Mouse (Mus musculus): ENCODE measurements around the gene Thrap3. TPM values are rescaled to one million over a fixed set of nuclear protein-coding genes. Genes with fewer than 3 reads are reported as not detected.
A peak's percentile ranks its signal among the peaks of the same experiment; 100 is the strongest.

Gene Thrap3
- total and polyA plus RNA-seq, 2 experiments from 2014 or later: 108 to 128 TPM

DNA sequence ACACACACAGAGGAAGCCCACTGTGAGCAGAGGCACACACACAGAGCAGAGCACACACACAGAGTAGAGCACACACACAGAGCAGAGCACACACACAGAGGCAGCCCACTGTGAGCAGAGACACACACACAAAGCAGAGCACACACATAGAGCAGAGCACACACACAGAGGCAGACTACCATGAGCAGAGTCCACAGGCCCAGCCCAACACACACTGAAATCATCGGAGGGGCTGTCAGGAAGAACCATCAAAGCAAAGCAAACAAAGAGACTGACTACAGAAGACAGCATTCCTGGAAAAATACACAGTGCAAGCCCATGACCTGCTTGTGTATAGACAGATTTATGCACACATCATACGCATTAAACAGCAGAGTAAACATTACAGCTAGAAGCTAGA is 46.7 kb downstream of the Thrap3 start:
- H3K4me3 ChIP-seq (ENCODE audit: low read length): no peak overlapping the region
- no peak for ATAC-seq
- H3K27ac ChIP-seq: peak overlapping the region; percentile 46; the same call in 1 of the 2 replicates
- H3K4me2 ChIP-seq (ENCODE audit: low read depth, low read length): no peak overlapping the region
- WGBS: 74% methylated on average over 2 of the region's 2 CpGs
- DNase-seq (ENCODE audit: low spot score): no peak
- no peak overlapping the region for H3K9ac ChIP-seq (replicated peaks; ENCODE audit: low read length)
- H3K4me1 ChIP-seq (ENCODE audit: insufficient read depth, low read length): no peaks in the 10 kb centered on the region
- H3K27me3 ChIP-seq (ENCODE audit: insufficient read depth, low read length): no peaks in the 10 kb centered on the region
- H3K36me3 ChIP-seq (ENCODE audit: insufficient read depth, low read length): no peaks in the 10 kb centered on the region
- no peaks in the 10 kb centered on the region for H3K9me3 ChIP-seq (ENCODE audit: low read length)
- TF ChIP-seq CTCF (IDR thresholded peaks at IDR 0.05; ENCODE audit: low read depth): no peak

DNA sequence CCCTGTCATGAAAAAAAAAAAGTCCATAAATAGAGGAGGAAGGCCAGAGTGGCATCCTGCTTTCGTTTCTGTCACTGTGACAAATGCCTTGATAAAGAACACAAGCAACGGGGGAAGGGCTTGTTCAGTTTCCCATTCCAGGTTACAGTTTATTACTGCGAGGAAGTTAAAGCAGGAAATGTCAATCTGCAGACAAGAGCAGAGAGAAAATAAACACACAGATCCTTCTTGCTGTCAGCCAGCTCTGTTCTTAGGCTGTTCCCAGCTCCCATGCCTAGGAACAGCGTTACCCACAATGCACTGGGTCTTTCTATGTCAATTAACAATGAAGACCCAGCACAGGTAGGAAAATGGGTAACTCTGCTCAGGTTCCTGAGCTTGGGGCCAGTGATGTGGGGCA is 47.4 kb downstream of the Thrap3 start:
- H3K4me1 ChIP-seq (ENCODE audit: insufficient read depth, low read length): no peaks in the 10 kb centered on the region
- no peak overlapping the region for H3K4me2 ChIP-seq (ENCODE audit: low read depth, low read length)
- H3K36me3 ChIP-seq (ENCODE audit: insufficient read depth, low read length): no peaks in the 10 kb centered on the region
- DNase-seq (ENCODE audit: low spot score): no peak
- no peak for ATAC-seq
- no peaks in the 10 kb centered on the region for H3K9me3 ChIP-seq (ENCODE audit: low read length)
- H3K9ac ChIP-seq (replicated peaks; ENCODE audit: low read length): no peak overlapping the region
- no peak overlapping the region for H3K4me3 ChIP-seq (ENCODE audit: low read length)
- 68% methylated on average over 4 of the region's 4 CpGs for WGBS
- no peak for TF ChIP-seq CTCF (IDR thresholded peaks at IDR 0.05; ENCODE audit: low read depth)
- H3K27ac ChIP-seq: peak overlapping the region; percentile 46; the same call in 1 of the 2 replicates
- H3K27me3 ChIP-seq (ENCODE audit: insufficient read depth, low read length): no peaks in the 10 kb centered on the region

DNA sequence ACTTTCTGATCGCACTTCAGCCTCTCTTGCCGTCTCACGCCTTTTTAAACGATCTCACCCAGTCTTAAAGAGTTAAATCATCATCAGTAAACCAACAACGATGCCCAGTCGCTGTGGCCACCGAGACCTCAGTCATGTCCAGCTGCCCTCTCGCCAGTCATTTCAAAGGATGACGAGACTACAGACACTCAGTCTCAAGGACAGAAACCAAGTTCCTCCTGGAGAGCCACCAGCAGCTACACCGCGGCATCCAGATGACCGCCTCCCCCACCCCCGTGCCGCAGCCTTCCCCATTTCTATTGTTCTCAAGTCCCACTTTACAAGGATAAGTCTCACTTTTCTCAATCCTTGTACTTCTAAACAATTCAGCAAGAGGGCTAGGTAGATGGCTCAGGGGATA is 49.7 kb downstream of the Thrap3 start:
- Histone ChIP-seq H3K4me3 (ENCODE audit: low read length) (no peak overlapping the region), H3K27ac (no peak overlapping the region), H3K4me2 (ENCODE audit: low read depth, low read length) (no peak overlapping the region), H3K36me3 (ENCODE audit: insufficient read depth, low read length) (no peaks in the 10 kb centered on the region), H3K9ac (replicated peaks; ENCODE audit: low read length) (no peak overlapping the region), H3K4me1 (ENCODE audit: insufficient read depth, low read length) (peaks cover 3% of the 10 kb centered on the region; the same call in 1 of the 2 replicates), H3K9me3 (ENCODE audit: low read length) (no peaks in the 10 kb centered on the region), H3K27me3 (ENCODE audit: insufficient read depth, low read length) (no peaks in the 10 kb centered on the region)
- ATAC-seq (no peak), DNase-seq (ENCODE audit: low spot score) (no peak)
- no peak for TF ChIP-seq CTCF (IDR thresholded peaks at IDR 0.05; ENCODE audit: low read depth)
- WGBS: 60% methylated on average over 14 of the region's 14 CpGs

DNA sequence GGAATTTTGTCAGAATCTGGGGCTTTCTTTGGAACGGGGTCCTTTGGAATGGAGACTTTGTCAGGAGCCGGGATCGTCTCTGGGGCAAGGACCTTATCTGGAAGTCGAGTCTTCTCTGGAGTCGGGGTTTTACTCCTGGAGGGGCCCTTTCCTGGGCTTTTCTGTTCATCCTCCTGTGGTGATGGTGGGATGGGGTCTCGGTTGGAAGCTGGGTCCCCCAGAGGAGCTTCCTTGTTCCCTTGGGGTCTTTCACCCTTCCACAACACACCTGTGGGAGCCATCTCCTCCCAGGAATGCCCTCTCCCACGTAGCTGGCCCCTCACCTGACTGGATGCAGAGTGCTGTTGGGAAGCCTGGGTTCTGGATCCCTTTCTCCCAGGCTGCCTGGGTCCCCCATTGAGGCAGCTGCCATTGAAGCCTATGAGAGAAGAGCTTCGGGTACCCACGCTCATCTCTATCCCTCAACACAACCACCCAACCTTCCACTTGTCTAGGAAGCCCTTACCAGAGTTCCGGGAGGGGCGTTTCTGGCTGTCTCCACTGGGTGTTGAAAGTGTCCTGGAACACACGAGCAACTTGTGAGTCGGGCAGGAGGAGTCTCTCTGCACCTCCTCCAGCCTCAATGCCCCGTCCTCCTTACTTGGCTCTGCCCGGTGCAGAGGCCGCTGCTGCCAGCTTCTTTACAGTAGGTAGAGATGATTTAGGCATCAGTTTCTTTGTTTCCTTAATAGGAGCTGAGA is 50.7 kb downstream of the Thrap3 start:
- no peak overlapping the region for H3K27ac ChIP-seq
- no peak overlapping the region for H3K4me3 ChIP-seq (ENCODE audit: low read length)
- H3K9me3 ChIP-seq (ENCODE audit: low read length): no peaks in the 10 kb centered on the region
- H3K4me2 ChIP-seq (ENCODE audit: low read depth, low read length): no peak overlapping the region
- DNase-seq (ENCODE audit: low spot score): no peak
- no peak for ATAC-seq
- H3K9ac ChIP-seq (replicated peaks; ENCODE audit: low read length): no peak overlapping the region
- no peak for TF ChIP-seq CTCF (IDR thresholded peaks at IDR 0.05; ENCODE audit: low read depth)
- peaks cover 3% of the 10 kb centered on the region; the same call in 1 of the 2 replicates for H3K4me1 ChIP-seq (ENCODE audit: insufficient read depth, low read length)
- H3K27me3 ChIP-seq (ENCODE audit: insufficient read depth, low read length): no peaks in the 10 kb centered on the region
- H3K36me3 ChIP-seq (ENCODE audit: insufficient read depth, low read length): no peaks in the 10 kb centered on the region
- 85% methylated on average over 16 of the region's 16 CpGs for WGBS

DNA sequence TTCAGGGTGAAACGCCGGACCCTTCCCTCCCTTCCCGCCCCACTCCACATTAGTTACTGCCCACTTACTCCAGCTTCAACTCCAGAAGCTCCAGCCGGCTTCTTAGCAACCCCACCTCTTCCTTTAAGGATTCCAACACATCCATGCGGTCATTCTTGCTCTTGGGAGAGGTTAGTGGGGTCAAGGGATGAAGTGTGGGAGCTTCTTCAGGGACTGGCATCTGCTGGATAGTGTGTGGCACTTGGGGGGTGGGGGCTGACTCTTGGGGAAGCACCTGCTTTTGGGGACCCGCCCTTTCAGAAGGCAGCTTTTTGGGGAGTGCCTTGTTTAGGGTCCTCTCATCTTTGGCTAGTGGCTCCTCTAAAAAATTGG is 51.6 kb downstream of the Thrap3 start:
- no peak for TF ChIP-seq CTCF (IDR thresholded peaks at IDR 0.05; ENCODE audit: low read depth)
- no peak for ATAC-seq
- H3K27ac ChIP-seq: no peak overlapping the region
- 76% methylated on average over 6 of the region's 6 CpGs for WGBS
- no peak overlapping the region for H3K9ac ChIP-seq (replicated peaks; ENCODE audit: low read length)
- no peak overlapping the region for H3K4me2 ChIP-seq (ENCODE audit: low read depth, low read length)
- peaks cover 3% of the 10 kb centered on the region; the same call in 1 of the 2 replicates for H3K4me1 ChIP-seq (ENCODE audit: insufficient read depth, low read length)
- H3K4me3 ChIP-seq (ENCODE audit: low read length): no peak overlapping the region
- no peaks in the 10 kb centered on the region for H3K36me3 ChIP-seq (ENCODE audit: insufficient read depth, low read length)
- no peak for DNase-seq (ENCODE audit: low spot score)
- H3K9me3 ChIP-seq (ENCODE audit: low read length): no peaks in the 10 kb centered on the region
- H3K27me3 ChIP-seq (ENCODE audit: insufficient read depth, low read length): no peaks in the 10 kb centered on the region

DNA sequence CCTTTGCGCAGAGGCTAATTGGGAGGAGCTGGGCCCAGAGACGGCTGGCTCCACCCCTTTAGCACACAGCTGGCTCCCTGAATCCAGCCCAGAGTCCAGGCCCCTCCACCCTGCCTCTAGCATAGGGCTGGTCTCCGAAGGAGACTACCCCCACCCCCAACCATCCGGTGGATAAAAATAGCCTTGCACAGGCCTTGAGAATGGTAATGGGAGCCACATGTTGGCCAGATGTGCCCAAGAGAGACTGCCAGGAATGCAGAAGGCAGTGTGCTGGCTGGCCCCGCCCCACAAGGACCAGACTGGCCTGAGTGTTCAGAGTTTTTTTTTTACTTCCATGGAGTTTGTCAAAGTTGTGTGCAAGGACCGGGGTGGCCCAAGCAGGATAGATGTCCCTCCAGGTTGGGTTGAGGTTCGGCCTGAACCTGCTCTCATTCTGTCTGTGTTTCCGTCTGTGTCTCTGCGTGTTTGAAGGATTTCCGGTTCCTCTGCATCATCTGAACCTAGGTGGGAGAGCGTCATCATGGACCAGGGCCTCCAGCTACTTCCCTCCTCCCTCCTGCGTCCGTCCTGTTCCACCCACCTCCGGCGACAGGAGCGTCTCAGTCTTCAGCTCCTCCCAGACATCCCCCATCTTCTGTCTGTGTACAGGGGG is 52.1 kb downstream of the Thrap3 start:
- Histone ChIP-seq H3K36me3 (ENCODE audit: insufficient read depth, low read length) (no peaks in the 10 kb centered on the region), H3K4me3 (ENCODE audit: low read length) (no peak overlapping the region), H3K9me3 (ENCODE audit: low read length) (no peaks in the 10 kb centered on the region), H3K9ac (replicated peaks; ENCODE audit: low read length) (no peak overlapping the region), H3K4me2 (ENCODE audit: low read depth, low read length) (no peak overlapping the region), H3K27me3 (ENCODE audit: insufficient read depth, low read length) (no peaks in the 10 kb centered on the region), H3K4me1 (ENCODE audit: insufficient read depth, low read length) (peaks cover 3% of the 10 kb centered on the region; the same call in 1 of the 2 replicates), H3K27ac (no peak overlapping the region)
- 70% methylated on average over 16 of the region's 16 CpGs for WGBS
- ATAC-seq (no peak), DNase-seq (ENCODE audit: low spot score) (no peak)
- TF ChIP-seq CTCF (IDR thresholded peaks at IDR 0.05; ENCODE audit: low read depth): no peak

DNA sequence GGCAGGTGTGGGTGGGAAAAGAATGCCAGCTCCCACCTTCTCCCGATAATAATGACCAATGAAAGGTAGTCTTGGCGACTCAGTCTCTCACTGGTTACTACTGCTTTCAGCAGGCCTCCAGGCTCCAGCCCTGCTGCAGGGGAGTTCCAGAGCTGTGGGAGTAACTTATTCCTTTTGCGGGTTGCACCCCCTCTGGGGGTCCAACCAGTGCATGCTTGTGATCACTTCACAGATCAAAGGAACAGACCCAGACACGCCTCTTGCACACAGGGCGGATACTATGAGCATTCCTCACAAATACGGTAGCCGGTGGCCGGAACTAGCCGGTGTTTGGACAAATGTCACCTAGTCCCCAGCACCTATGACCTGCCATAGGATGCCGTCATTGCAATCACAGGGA is 52.8 kb downstream of the Thrap3 start:
- DNase-seq (ENCODE audit: low spot score) (no peak), ATAC-seq (no peak)
- WGBS: 54% methylated on average over 10 of the region's 10 CpGs
- Histone ChIP-seq H3K4me3 (ENCODE audit: low read length) (no peak overlapping the region), H3K9me3 (ENCODE audit: low read length) (no peaks in the 10 kb centered on the region), H3K9ac (replicated peaks; ENCODE audit: low read length) (no peak overlapping the region), H3K36me3 (ENCODE audit: insufficient read depth, low read length) (no peaks in the 10 kb centered on the region), H3K27ac (no peak overlapping the region; the same call in 1 of the 2 replicates), H3K27me3 (ENCODE audit: insufficient read depth, low read length) (no peaks in the 10 kb centered on the region), H3K4me2 (ENCODE audit: low read depth, low read length) (peak overlapping the region; percentile 57), H3K4me1 (ENCODE audit: insufficient read depth, low read length) (peaks cover 3% of the 10 kb centered on the region; the same call in 1 of the 2 replicates)
- no peak for TF ChIP-seq CTCF (IDR thresholded peaks at IDR 0.05; ENCODE audit: low read depth)

All from hindbrain, postnatal 0 days (tissue).